Mouse (Mus musculus) liver, embryonic 15.5 days (tissue): ENCODE measurements around the gene Ergic2. TPM values are rescaled to one million over a fixed set of nuclear protein-coding genes. Genes with fewer than 3 reads are reported as not detected.

Experiments used
- ATAC-seq: fragments of 200-750 bp; cut with Nextera tagmentation; 2 replicates; pipeline ENCODE4 v1.8.0; 2017; ENCODE audit warnings: moderate number of reproducible peaks, mild to moderate bottlenecking, moderate library complexity; ENCODE audit not compliant: insufficient read depth
- H3K27ac ChIP-seq: fragments of 300-500 bp; sonication (generic); replicated peaks from 2 replicates; pipeline ENCODE4 v1.5.1; 2015; ENCODE audit warnings: mild to moderate bottlenecking, inconsistent platforms
- H3K27me3 ChIP-seq: fragments of 300-500 bp; sonication (generic); 2 replicates; pipeline ENCODE4 v1.6.1; 2015; ENCODE audit warnings: mild to moderate bottlenecking, inconsistent platforms
- H3K36me3 ChIP-seq: fragments of 300-500 bp; sonication (generic); replicated peaks from 2 replicates; pipeline ENCODE4 v1.6.1; 2015; ENCODE audit warnings: moderate library complexity, mild to moderate bottlenecking, inconsistent platforms
- H3K4me1 ChIP-seq: fragments of 300-500 bp; sonication (generic); replicated peaks from 2 replicates; pipeline ENCODE4 v1.6.1; 2015; ENCODE audit warnings: inconsistent platforms
- H3K4me2 ChIP-seq: fragments of 300-500 bp; sonication (generic); 2 replicates; pipeline ENCODE4 v1.6.1; 2015; ENCODE audit warnings: moderate library complexity, mild to moderate bottlenecking, inconsistent platforms
- H3K4me3 ChIP-seq: fragments of 300-500 bp; sonication (generic); replicated peaks from 2 replicates; pipeline ENCODE4 v1.5.1; 2015; ENCODE audit warnings: mild to moderate bottlenecking, inconsistent platforms
- H3K9ac ChIP-seq: fragments of 300-500 bp; sonication (generic); 2 replicates; pipeline ENCODE4 v1.6.1; 2015; ENCODE audit warnings: moderate library complexity, mild to moderate bottlenecking, inconsistent platforms
- H3K9me3 ChIP-seq: fragments of 300-500 bp; sonication (generic); replicated peaks from 2 replicates; pipeline ENCODE4 v1.6.1; 2016; ENCODE audit warnings: inconsistent platforms
- WGBS: fragments of 180-500 bp; shearing (Covaris S2); methylation state at CpG from one replicate; pipeline ENCODE4 v1.1.7; 2015; ENCODE audit warnings: mixed read lengths; ENCODE audit not compliant: insufficient replicate concordance; 5-methylcytosine and 5-hydroxymethylcytosine counted together
- polyA plus RNA-seq: library from polyadenylated mRNA; unstranded; fragments of >200 nt; fragmentation: Nextera tagmentation; extraction: Ambion mirVana; gene quantifications from 2 replicates; pipeline ENCODE4 v1.2.1, GENCODE M21; 2015

The Ergic2 gene
- polyA plus RNA-seq, 1 experiment from 2014 or later = 104 TPM

DNA sequence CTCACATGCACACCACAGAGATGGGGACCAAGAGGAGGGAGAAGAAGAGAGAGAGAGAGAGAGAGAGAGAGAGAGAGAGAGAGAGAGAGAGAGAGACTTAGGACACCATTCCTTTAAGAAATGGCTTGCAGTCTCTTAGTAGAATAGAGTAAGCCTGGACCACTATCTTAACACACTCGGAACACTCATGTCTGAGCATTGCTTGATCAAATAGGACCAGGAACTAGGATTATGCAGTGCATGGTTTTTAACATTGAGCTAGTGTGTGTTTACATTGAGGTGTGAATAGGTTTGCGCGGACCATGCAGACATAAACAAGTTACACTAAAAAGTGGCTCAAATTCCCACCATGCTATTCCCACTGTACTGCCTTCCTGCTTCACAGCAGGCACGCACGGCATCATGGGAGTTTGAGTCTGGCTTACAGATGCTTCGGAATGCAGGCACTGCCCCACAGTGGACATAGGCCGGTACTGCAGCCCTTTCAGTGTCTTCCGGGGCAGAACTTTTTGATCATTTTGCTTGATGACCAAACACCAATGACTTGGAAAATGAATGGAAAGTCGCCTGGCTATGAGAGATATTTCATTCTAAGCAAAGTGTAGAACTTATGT lies 76.3 kb downstream of the Ergic2 start:
- H3K36me3 ChIP-seq = no peaks in the 10 kb centered on the region
- WGBS = 20% methylated on average over 9 of the region's 9 CpGs
- H3K27ac ChIP-seq = no peak overlapping the region
- H3K4me1 ChIP-seq = no peaks in the 10 kb centered on the region
- H3K27me3 ChIP-seq = no peaks in the 10 kb centered on the region
- H3K9ac ChIP-seq = no peak overlapping the region
- no peak for ATAC-seq
- no peak overlapping the region for H3K4me2 ChIP-seq
- no peaks in the 10 kb centered on the region for H3K9me3 ChIP-seq
- H3K4me3 ChIP-seq = no peak overlapping the region

DNA sequence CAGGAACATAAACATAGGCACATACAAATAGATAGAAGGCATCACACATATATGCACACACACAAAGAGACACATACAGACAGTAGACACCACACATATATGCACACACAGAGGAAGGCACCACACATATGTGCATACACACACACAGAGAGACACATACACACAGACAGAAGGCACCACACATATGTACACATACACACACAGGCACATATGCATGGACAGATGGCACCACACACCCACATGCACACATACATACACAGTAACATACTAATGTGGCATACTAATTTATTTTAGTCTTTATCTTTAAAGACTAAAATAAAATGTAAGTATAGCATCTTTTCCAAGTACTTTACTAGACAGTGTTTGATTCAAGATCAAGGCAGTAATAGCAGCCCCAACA lies 78.6 kb downstream of the Ergic2 start:
- Histone ChIP-seq H3K4me2 (no peak overlapping the region), H3K4me1 (no peaks in the 10 kb centered on the region), H3K4me3 (no peak overlapping the region), H3K27me3 (no peaks in the 10 kb centered on the region), H3K9me3 (no peaks in the 10 kb centered on the region), H3K36me3 (no peaks in the 10 kb centered on the region), H3K9ac (no peak overlapping the region), H3K27ac (no peak overlapping the region)
- no peak for ATAC-seq

DNA sequence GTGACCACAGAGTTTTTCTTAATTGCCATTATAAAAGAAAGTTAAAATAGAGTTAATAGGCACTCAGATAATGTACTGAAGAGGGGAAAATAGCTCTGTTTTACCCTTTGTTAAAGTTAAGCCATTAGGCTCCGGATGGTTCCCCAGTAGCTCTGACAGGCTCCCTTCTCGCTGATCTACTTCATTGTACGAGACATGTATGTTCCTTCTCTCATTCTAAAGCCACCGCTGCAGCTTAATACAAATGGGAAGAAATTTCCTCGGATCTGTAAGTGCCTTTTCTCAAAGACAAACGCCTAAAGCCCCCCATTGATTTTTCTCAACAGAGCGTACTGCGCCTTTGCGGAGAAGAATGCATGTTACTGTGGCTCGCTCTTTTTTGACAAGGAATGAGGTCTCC lies 79.9 kb downstream of the Ergic2 start:
- Histone ChIP-seq H3K9ac (no peak overlapping the region), H3K9me3 (no peaks in the 10 kb centered on the region), H3K4me3 (no peak overlapping the region), H3K27ac (no peak overlapping the region), H3K27me3 (no peaks in the 10 kb centered on the region), H3K36me3 (no peaks in the 10 kb centered on the region), H3K4me1 (no peaks in the 10 kb centered on the region), H3K4me2 (no peak overlapping the region)
- WGBS = 62% methylated on average over 10 of the region's 10 CpGs
- ATAC-seq = no peak

Other genes starting within 250 kb of the Ergic2 start
- gene Far2, start 165.1 kb downstream of the Ergic2 start, polyA plus RNA-seq = 1.7 and 2.0 TPM in 2 replicates
- 0.06 and 0.09 TPM in 2 replicates for gene Tmtc1, start 232.0 kb upstream of the Ergic2 start, polyA plus RNA-seq